Comparison of ENCODE assay signal across 8 mouse cellular contexts in the genomic region with DNA sequence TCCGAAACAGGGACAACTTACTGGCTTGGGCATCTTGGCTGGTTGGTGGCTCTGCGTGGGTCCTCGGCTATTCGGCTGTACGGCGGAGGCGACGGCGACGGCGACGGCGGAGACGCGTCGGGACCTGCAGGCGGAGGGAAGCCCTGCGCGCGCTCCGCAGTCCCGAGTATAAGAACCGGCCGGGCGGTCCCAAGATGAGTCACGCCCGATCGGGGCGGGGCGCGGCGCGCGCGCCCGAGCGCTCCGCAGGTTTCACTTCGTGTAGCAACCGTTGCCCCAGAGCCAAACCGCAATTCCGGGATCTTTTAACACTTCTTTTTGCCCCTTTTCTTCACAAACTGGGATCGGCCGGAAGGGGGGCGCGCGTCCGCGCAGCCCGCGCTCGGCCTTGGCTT. TPM values are rescaled to one million over a fixed set of nuclear protein-coding genes. Genes with fewer than 3 reads are reported as not detected.
DNase-seq lines count a peak whose midpoint lies in the region; ATAC-seq and TF ChIP-seq lines count a peak whose summit lies in the region.

Gene Ezr (minus strand): TSS at position 174 of the 395 bp plus-strand sequence.

- DNase-seq in G1E (ENCODE audit: low spot score): peak; percentile 83
- peak; percentile 74 for DNase-seq in cerebellum, adult 11 months
- peak; percentile 90 for DNase-seq in forebrain, embryonic 14.5 days (ENCODE audit: low spot score)
- DNase-seq in heart, postnatal 10 days: peak; percentile 91 to 92
- no peak for DNase-seq in large intestine, adult 2 months (ENCODE audit: low read depth, low spot score)
- peak; percentile 89 for DNase-seq in lung, adult 2 months
- DNase-seq in thymus, adult 2 months: peak; percentile 92

- TF ChIP-seq POLR2A in lung, adult 2 months (IDR thresholded peaks at IDR 0.05; ENCODE audit: borderline replicate concordance, extremely low read depth, low read depth, low read length): peak; percentile 96
- TF ChIP-seq POLR2A in olfactory bulb, adult 2 months (IDR thresholded peaks at IDR 0.05; ENCODE audit: insufficient read depth, low read depth, low read length): no peak; the same call in 1 of the 2 replicates
- TF ChIP-seq POLR2A in thymus, adult 2 months (IDR thresholded peaks at IDR 0.05; ENCODE audit: control insufficient read depth, extremely low read depth, insufficient read depth, low read length, poor library complexity): peak; percentile 99

- peak within 1 kb of the TSS; percentile 72 for H3K27ac ChIP-seq in forebrain, embryonic 14.5 days (ENCODE audit: low read depth, low read length)
- H3K27ac ChIP-seq in olfactory bulb, adult 2 months (ENCODE audit: insufficient read depth, low read depth, low read length): 0 out of 2 replicates have a peak within 1 kb of the TSS, but pooled peaks have one; percentile 7
- H3K27ac ChIP-seq in thymus, adult 2 months (ENCODE audit: control insufficient read depth, insufficient read depth, low read length): peak within 1 kb of the TSS; percentile 91

- H3K9me3 ChIP-seq in G1E (replicated peaks): no peaks in the 10 kb centered on the region
- H3K9me3 ChIP-seq in forebrain, embryonic 14.5 days (replicated peaks; ENCODE audit: control insufficient read depth, low read length): no peaks in the 10 kb centered on the region

- peaks cover 17% of the 10 kb centered on the region for H3K36me3 ChIP-seq in G1E (replicated peaks)
- H3K36me3 ChIP-seq in forebrain, embryonic 14.5 days (ENCODE audit: control insufficient read depth, insufficient read depth, low read length): no peaks in the 10 kb centered on the region
- H3K36me3 ChIP-seq in thymus, adult 2 months (ENCODE audit: control insufficient read depth, insufficient read depth, low read length): no peaks in the 10 kb centered on the region

- under 1% methylated on average over 50 of the region's 52 CpGs for WGBS in forebrain, embryonic 14.5 days
- WGBS in large intestine, adult 2 months: under 1% methylated on average over 52 of the region's 52 CpGs
- WGBS in lung, adult 2 months: under 1% methylated on average over 52 of the region's 52 CpGs
- WGBS in olfactory bulb, adult 2 months: under 1% methylated on average over 52 of the region's 52 CpGs
- WGBS in thymus, adult 2 months: under 1% methylated on average over 52 of the region's 52 CpGs

- H3K4me1 ChIP-seq in G1E (ENCODE audit: insufficient read depth, low read depth, low read length): peaks cover 49% of the 10 kb centered on the region
- H3K4me1 ChIP-seq in forebrain, embryonic 14.5 days (ENCODE audit: control insufficient read depth, insufficient read depth, low read length): peaks cover 6% of the 10 kb centered on the region
- H3K4me1 ChIP-seq in lung, adult 2 months (ENCODE audit: control insufficient read depth, insufficient read depth, low read length): peaks cover 14% of the 10 kb centered on the region
- H3K4me1 ChIP-seq in olfactory bulb, adult 2 months (ENCODE audit: control insufficient read depth, insufficient read depth, low read length): peaks cover 16% of the 10 kb centered on the region
- peaks cover 22% of the 10 kb centered on the region for H3K4me1 ChIP-seq in thymus, adult 2 months (replicated peaks; ENCODE audit: control insufficient read depth, insufficient read depth, low read length)

- ATAC-seq in G1E (ENCODE audit: extremely low read depth, insufficient number of reproducible peaks, low FRiP score, poor library complexity, severe bottlenecking): peak; percentile 32; the same call in 1 of the 2 replicates
- ATAC-seq in forebrain, embryonic 14.5 days: peak; percentile 85

- no peak for TF ChIP-seq CTCF in G1E (IDR thresholded peaks at IDR 0.05; ENCODE audit: low read depth, low read length)
- TF ChIP-seq CTCF in lung, adult 2 months (IDR thresholded peaks at IDR 0.05; ENCODE audit: insufficient read depth, low read length): no peak
- TF ChIP-seq CTCF in olfactory bulb, adult 2 months (IDR thresholded peaks at IDR 0.05; ENCODE audit: insufficient read depth, low read depth, low read length): no peak
- no peak for TF ChIP-seq CTCF in thymus, adult 2 months (IDR thresholded peaks at IDR 0.05; ENCODE audit: borderline replicate concordance, control insufficient read depth, extremely low read depth, insufficient read depth, low read length, poor library complexity)

- intact Hi-C loops in heart, postnatal 10 days (cut with DNase I): loop anchor here (1.0 to 2.0 kb wide), 2 partner anchors 34 to 44 kb away; no protein-coding TSS in a partner anchor

- peak within 1 kb of the TSS; percentile 92 for H3K4me3 ChIP-seq in G1E (ENCODE audit: low read depth, low read length)
- H3K4me3 ChIP-seq in forebrain, embryonic 14.5 days (ENCODE audit: low read depth, low read length): peak within 1 kb of the TSS; percentile 67
- peak within 1 kb of the TSS; percentile 94 for H3K4me3 ChIP-seq in lung, adult 2 months (replicated peaks; ENCODE audit: extremely low read depth, low read depth, low read length)
- peak within 1 kb of the TSS; percentile 85 for H3K4me3 ChIP-seq in olfactory bulb, adult 2 months (ENCODE audit: insufficient read depth, low read depth, low read length)
- H3K4me3 ChIP-seq in thymus, adult 2 months (ENCODE audit: control insufficient read depth, insufficient read depth, low read length): peak within 1 kb of the TSS; percentile 85

- peak within 1 kb of the TSS; percentile 95 for H3K4me2 ChIP-seq in forebrain, embryonic 14.5 days (ENCODE audit: low read length)

- H3K27me3 ChIP-seq in G1E (ENCODE audit: insufficient read depth, low read length): no peaks in the 10 kb centered on the region
- H3K27me3 ChIP-seq in forebrain, embryonic 14.5 days (replicated peaks; ENCODE audit: control insufficient read depth, insufficient read depth, low read length): no peaks in the 10 kb centered on the region
- H3K27me3 ChIP-seq in thymus, adult 2 months (ENCODE audit: control insufficient read depth, insufficient read depth, low read length): no peaks in the 10 kb centered on the region

- peak within 1 kb of the TSS; percentile 78 for H3K9ac ChIP-seq in forebrain, embryonic 14.5 days (ENCODE audit: low read length)

RNA-seq across cellular contexts. Expression of gene Ezr, which starts in this region (rescaled TPM):
- total RNA-seq in G1E (2014; fragmentation: Nextera tagmentation): 48.3 and 56.8 TPM in 2 replicates
- total RNA-seq in G1E (2017): 84.3 and 99.9 TPM in 2 replicates
- 315 and 330 TPM in 2 replicates for polyA plus RNA-seq in G1E (2012)
- 94.0 and 101 TPM in 2 replicates for polyA plus RNA-seq in forebrain, embryonic 14.5 days (2014; fragmentation: Nextera tagmentation; extraction: Ambion mirVana)
- total RNA-seq in heart, postnatal 10 days (2021): 10 to 100 TPM; 68.1 to 83.6 TPM
- polyA plus RNA-seq in large intestine, adult 2 months (2012; rRNA removed): 148 and 317 TPM in 2 replicates
- 79.3 and 84.0 TPM in 2 replicates for polyA plus RNA-seq in lung, adult 2 months (2012; rRNA removed)
- polyA plus RNA-seq in olfactory bulb, adult 2 months (2012; ENCODE audit: insufficient read depth, insufficient read length, low replicate concordance, missing spikeins): 664 TPM in 1 of 2 replicates, not detected in the other
- polyA plus RNA-seq in thymus, adult 2 months (2012; rRNA removed): 149 and 189 TPM in 2 replicates

Comparison
In these comparisons a context has a peak if more than half of its experiments do, and no peak if none do; other contexts are left out.
1. H3K27ac ChIP-seq: peak in every context shown above with its lines; median percentile 91 in thymus, adult 2 months; 72 in forebrain, embryonic 14.5 days; 7 in olfactory bulb, adult 2 months.